Mouse (Mus musculus): ENCODE measurements at regions not wholly inside any gene's neighbourhood (a gene's known extent, or its start where the extent isn't known, plus 50 kb on each side); places are given as distances from the start of the nearest gene placed in this dataset.

DNA sequence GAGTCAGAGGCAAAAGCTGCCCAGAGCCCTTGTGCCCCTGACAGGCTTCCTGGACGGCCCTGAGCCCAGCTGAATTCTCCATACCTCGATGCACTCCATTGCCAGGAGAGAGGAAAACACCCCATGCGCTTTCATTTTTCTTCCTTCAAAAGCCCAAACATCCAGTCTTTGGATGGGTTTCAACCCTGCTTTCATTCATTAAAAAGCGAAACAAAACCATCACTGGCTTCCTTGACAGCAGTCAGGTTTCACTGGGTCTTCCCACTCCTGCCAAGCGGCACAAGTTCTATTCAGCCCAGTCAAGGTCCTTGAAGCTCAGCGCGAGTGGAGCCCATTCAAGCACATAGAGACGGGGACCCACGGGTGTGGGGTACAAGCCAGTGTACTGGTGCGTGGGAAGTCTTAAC is 348.8 kb downstream of the Ankrd50 start:
- no peaks in the 10 kb centered on the region for H3K9me3 ChIP-seq (ENCODE audit: low read length)
- no peak overlapping the region for H3K4me2 ChIP-seq (ENCODE audit: low read depth)
- DNase-seq (no peak), ATAC-seq (peak; percentile 53)
- no peak for TF ChIP-seq CTCF (IDR thresholded peaks at IDR 0.05; ENCODE audit: low read depth)
- no peaks in the 10 kb centered on the region for H3K4me1 ChIP-seq (ENCODE audit: insufficient read depth)
- no peak overlapping the region for H3K9ac ChIP-seq
- no peak overlapping the region for H3K27ac ChIP-seq (ENCODE audit: low read depth, low read length)
- no peaks in the 10 kb centered on the region for H3K36me3 ChIP-seq (ENCODE audit: insufficient read depth)
- H3K27me3 ChIP-seq (ENCODE audit: insufficient read depth, low read length): no peaks in the 10 kb centered on the region
- no peak overlapping the region for H3K4me3 ChIP-seq (ENCODE audit: low read depth, low read length)
- WGBS: 38% methylated on average over 10 of the region's 10 CpGs

DNA sequence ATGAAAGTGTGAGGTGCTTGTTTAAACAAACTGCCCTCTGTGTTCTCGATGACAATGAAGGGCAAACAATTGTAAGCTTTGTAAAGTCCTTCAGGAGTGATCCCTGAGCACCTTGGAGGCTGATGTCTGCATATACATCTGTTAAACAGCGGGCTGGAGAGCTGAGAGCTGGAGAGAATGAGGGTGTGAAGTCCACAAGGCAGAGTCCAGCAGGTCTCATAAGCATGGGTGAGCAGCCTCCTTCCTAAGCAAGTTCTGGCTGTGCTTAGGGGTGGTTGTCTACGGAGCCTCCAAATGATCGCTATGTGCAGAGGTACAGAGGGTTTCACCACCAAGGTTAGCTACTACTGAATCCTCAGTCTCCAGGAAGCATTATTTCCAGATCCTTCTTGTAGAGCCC is 350.2 kb downstream of the Ankrd50 start:
- Histone ChIP-seq H3K4me2 (ENCODE audit: low read depth) (no peak overlapping the region), H3K9ac (no peak overlapping the region), H3K9me3 (ENCODE audit: low read length) (no peaks in the 10 kb centered on the region), H3K27ac (ENCODE audit: low read depth, low read length) (no peak overlapping the region), H3K4me3 (ENCODE audit: low read depth, low read length) (no peak overlapping the region), H3K27me3 (ENCODE audit: insufficient read depth, low read length) (no peaks in the 10 kb centered on the region), H3K36me3 (ENCODE audit: insufficient read depth) (no peaks in the 10 kb centered on the region), H3K4me1 (ENCODE audit: insufficient read depth) (no peaks in the 10 kb centered on the region)
- DNase-seq (no peak), ATAC-seq (no peak)
- no peak for TF ChIP-seq CTCF (IDR thresholded peaks at IDR 0.05; ENCODE audit: low read depth)
- WGBS: 93% methylated on average over 4 of the region's 4 CpGs

DNA sequence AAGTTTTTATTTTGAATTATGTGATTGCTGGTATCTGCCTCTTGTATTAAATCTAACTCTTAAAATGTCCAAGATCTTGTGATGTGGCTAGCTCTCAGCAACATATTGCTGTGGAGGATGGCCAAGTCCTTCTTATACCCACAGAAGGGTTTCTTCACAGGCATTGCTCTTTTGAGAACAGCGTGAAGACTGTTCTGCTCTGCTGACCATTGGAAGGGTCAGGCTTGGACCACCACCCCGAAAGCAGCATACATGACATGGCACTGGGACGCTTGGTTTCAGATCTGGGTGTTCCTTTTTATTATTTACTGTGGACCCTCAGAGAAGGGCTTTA is 352.8 kb downstream of the Ankrd50 start:
- Histone ChIP-seq H3K27ac (ENCODE audit: low read depth, low read length) (no peak overlapping the region), H3K4me3 (ENCODE audit: low read depth, low read length) (no peak overlapping the region), H3K9ac (no peak overlapping the region), H3K9me3 (ENCODE audit: low read length) (no peaks in the 10 kb centered on the region), H3K4me1 (ENCODE audit: insufficient read depth) (no peaks in the 10 kb centered on the region), H3K27me3 (ENCODE audit: insufficient read depth, low read length) (no peaks in the 10 kb centered on the region), H3K4me2 (ENCODE audit: low read depth) (no peak overlapping the region), H3K36me3 (ENCODE audit: insufficient read depth) (no peaks in the 10 kb centered on the region)
- DNase-seq: no peak
- no peak for TF ChIP-seq CTCF (IDR thresholded peaks at IDR 0.05; ENCODE audit: low read depth)
- ATAC-seq: no peak
- 98% methylated on average over 3 of the region's 3 CpGs for WGBS

DNA sequence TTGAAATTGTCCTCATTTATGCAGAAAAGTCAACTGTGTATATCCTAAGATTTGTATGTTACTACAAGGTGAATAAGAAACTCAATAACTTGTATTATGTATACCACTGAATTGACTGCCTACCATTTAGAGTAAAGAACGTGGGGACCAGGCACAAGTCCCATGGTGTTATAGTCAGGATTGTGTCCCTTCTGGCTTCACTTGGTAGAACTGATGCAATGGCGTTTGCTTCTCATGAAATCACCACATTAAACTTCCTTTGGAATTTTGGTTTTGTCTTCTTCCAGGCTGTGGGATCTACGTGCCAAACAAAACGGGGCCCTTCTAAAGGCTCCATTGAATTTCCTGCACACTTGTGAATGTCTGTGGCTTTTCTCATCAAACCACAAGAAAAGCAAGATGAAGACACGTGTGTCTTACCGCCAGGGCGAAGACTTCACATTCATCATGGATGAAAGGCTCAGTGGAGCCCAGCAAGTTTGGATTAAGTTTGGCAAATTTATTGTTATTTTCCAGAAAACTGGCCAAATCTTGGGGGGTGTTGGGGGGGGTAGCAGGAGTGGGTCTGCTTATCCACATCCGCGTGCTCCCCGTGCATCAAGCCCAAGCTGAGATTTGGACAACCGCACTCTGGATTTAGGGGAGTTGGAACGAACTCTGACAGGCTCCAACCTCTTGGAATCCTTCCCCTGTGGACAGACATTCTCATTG is 353.3 kb downstream of the Ankrd50 start:
- no peak for TF ChIP-seq CTCF (IDR thresholded peaks at IDR 0.05; ENCODE audit: low read depth)
- no peak overlapping the region for H3K9ac ChIP-seq
- no peak for ATAC-seq
- H3K4me3 ChIP-seq (ENCODE audit: low read depth, low read length): no peak overlapping the region
- H3K9me3 ChIP-seq (ENCODE audit: low read length): no peaks in the 10 kb centered on the region
- no peaks in the 10 kb centered on the region for H3K27me3 ChIP-seq (ENCODE audit: insufficient read depth, low read length)
- WGBS: 84% methylated on average over 12 of the region's 12 CpGs
- H3K36me3 ChIP-seq (ENCODE audit: insufficient read depth): no peaks in the 10 kb centered on the region
- H3K27ac ChIP-seq (ENCODE audit: low read depth, low read length): no peak overlapping the region
- no peak for DNase-seq
- no peaks in the 10 kb centered on the region for H3K4me1 ChIP-seq (ENCODE audit: insufficient read depth)
- no peak overlapping the region for H3K4me2 ChIP-seq (ENCODE audit: low read depth)

DNA sequence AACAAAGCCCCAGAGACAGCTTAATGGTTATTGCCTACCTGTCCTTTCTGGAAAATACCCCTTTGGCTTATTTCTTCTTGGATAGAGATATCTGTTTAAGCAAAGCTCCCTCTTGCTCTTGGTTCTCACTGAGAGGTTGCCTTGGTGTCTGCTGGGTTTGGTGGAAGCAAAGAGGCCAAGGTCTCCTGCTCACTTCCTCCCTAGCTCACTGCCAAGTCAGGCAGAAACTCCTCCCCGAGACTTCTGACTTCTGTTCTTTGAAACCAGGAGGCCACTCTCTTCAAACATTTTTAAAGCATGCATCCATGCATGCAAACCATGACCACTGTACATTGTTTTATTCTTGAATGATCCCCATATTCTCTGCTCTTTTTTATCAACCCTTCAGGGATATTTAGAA is 354.6 kb downstream of the Ankrd50 start:
- no peaks in the 10 kb centered on the region for H3K4me1 ChIP-seq (ENCODE audit: insufficient read depth)
- DNase-seq (no peak), ATAC-seq (no peak)
- no peak overlapping the region for H3K4me3 ChIP-seq (ENCODE audit: low read depth, low read length)
- H3K4me2 ChIP-seq (ENCODE audit: low read depth): no peak overlapping the region
- no peak for TF ChIP-seq CTCF (IDR thresholded peaks at IDR 0.05; ENCODE audit: low read depth)
- no peaks in the 10 kb centered on the region for H3K27me3 ChIP-seq (ENCODE audit: insufficient read depth, low read length)
- 48% methylated on average over 1 of the region's 1 CpGs for WGBS
- no peak overlapping the region for H3K27ac ChIP-seq (ENCODE audit: low read depth, low read length)
- H3K36me3 ChIP-seq (ENCODE audit: insufficient read depth): no peaks in the 10 kb centered on the region
- no peaks in the 10 kb centered on the region for H3K9me3 ChIP-seq (ENCODE audit: low read length)
- no peak overlapping the region for H3K9ac ChIP-seq

DNA sequence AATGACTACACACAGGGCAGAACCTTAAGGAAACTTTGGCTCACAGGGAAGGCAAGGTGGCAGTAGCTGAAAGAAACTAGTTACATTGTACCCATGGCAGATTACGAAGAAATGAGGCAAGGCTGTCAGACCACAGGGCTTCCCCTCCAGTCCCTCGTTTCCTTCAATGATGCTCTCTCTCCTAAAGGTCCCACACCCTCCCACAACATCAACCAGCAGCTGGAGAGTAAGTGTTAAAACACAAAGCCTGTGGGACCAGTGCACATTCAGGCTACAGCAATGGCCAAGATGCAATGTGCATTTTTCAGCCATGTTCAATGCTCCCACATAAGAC is 355.5 kb downstream of the Ankrd50 start:
- Histone ChIP-seq H3K4me3 (ENCODE audit: low read depth, low read length) (no peak overlapping the region), H3K4me1 (ENCODE audit: insufficient read depth) (no peaks in the 10 kb centered on the region), H3K4me2 (ENCODE audit: low read depth) (no peak overlapping the region), H3K27ac (ENCODE audit: low read depth, low read length) (no peak overlapping the region), H3K9ac (no peak overlapping the region), H3K27me3 (ENCODE audit: insufficient read depth, low read length) (no peaks in the 10 kb centered on the region), H3K36me3 (ENCODE audit: insufficient read depth) (no peaks in the 10 kb centered on the region), H3K9me3 (ENCODE audit: low read length) (no peaks in the 10 kb centered on the region)
- WGBS: 74% methylated on average over 2 of the region's 2 CpGs
- DNase-seq (no peak), ATAC-seq (no peak)
- TF ChIP-seq CTCF (IDR thresholded peaks at IDR 0.05; ENCODE audit: low read depth): no peak

DNA sequence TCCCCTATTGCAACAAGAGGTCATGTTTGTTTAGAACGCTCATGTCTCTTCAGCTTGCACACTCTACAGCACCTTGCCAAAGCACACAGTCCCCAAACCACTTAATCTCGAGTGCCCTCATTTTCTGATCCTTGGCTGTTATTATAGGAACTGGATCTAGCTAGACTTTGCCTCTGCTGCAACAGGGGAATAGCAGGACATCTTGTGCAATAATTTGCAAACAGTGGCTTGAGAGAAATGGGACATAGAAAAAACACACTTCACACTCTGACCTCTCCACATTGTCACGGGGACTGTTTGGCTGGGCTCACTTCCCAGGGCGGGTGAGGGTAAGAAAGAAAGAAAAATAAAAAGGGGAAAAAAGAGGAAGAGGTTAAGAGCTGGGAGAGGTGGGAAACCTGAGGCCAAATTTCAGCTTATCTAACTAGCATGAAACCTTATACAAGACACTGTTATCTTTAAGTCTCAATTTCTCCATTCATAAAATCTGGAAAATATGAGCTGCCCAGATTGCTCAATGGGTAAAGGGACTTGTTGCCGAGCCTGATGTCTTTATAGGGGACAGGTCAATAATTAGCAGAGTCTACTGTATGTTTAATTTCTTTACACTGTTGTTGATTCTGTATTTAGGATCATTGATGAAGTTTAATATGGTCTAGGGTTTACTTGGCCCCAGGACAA is 356.0 kb downstream of the Ankrd50 start:
- no peak overlapping the region for H3K4me3 ChIP-seq (ENCODE audit: low read depth, low read length)
- WGBS: 79% methylated on average over 5 of the region's 5 CpGs
- H3K9ac ChIP-seq: no peak overlapping the region
- H3K27me3 ChIP-seq (ENCODE audit: insufficient read depth, low read length): no peaks in the 10 kb centered on the region
- no peaks in the 10 kb centered on the region for H3K36me3 ChIP-seq (ENCODE audit: insufficient read depth)
- no peak overlapping the region for H3K27ac ChIP-seq (ENCODE audit: low read depth, low read length)
- DNase-seq: no peak
- no peaks in the 10 kb centered on the region for H3K9me3 ChIP-seq (ENCODE audit: low read length)
- no peak for TF ChIP-seq CTCF (IDR thresholded peaks at IDR 0.05; ENCODE audit: low read depth)
- no peaks in the 10 kb centered on the region for H3K4me1 ChIP-seq (ENCODE audit: insufficient read depth)
- ATAC-seq: no peak
- H3K4me2 ChIP-seq (ENCODE audit: low read depth): no peak overlapping the region
